Mouse (Mus musculus) G1E (cell line): ENCODE results near the gene Amotl2.

Experiments used
- CTCF ChIP-seq: IDR thresholded peaks from 2 replicates; pipeline ENCODE4 v1.5.1; 2012; ENCODE audit warnings: low read depth, low read length, inconsistent platforms, mixed read lengths
- GATA1 ChIP-seq: IDR thresholded peaks from 2 replicates; pipeline ENCODE4 v1.6.1; 2012; ENCODE audit warnings: borderline replicate concordance, low read length, inconsistent platforms, mixed read lengths
- GATA2 ChIP-seq: IDR thresholded peaks from 2 replicates; pipeline ENCODE4 v1.6.1; 2012; ENCODE audit warnings: low read depth, low read length, inconsistent platforms, borderline replicate concordance
- TAL1 ChIP-seq: conservative IDR thresholded peaks from 2 replicates; pipeline ENCODE4 v1.6.1; 2012; ENCODE audit warnings: low read depth, low read length, inconsistent platforms, mixed read lengths

DNA sequence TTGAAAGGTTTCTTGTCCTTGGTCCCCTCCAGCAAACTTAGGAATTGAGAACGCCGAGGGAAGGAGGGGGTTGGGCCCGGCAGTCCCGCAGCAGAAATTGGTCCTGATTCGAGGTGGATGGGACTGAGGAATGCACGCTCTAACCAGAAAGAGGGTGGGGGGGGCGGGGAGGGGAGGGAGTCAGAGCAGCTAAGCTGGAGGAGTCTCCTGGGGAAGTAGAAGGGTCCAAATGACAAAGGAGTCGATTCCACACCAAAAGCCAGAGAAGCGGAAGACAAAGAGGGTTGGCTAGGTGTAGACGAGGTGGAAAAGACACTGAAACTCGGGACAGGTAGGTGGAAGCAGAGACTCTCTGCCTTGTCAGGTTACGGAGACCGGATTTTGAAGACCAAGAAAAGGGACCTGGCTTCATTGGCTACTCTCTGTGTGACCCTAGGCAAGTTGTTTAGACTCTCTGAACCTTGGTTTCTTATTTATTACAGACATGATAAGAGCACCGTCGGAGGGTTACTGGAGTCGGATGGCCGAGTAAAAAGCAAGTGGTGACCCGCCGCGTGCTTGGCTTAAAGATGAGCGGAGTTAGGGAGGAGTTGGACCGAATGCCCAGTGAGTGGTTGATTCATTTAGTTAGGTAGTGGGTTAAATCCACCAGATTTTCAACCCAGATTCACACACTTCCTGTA is at the start of gene Amotl2:
- TF ChIP-seq CTCF (no peak), TAL1 (no peak), GATA2 (no peak), GATA1 (no peak)
